Mouse (Mus musculus): ENCODE results near the gene Clec2d. TPM values are rescaled to one million over a fixed set of nuclear protein-coding genes. Genes with fewer than 3 reads are reported as not detected.
"Not testable (repeated sequence)": the region's sequence is repeated elsewhere in the genome, so short reads cannot be mapped to it uniquely, and the experiment has no call there.

Gene Clec2d
- polyA plus RNA-seq, 1 experiment from 2014 or later = not detected

GRCm38 (mm10) chr6:129171675-129172074 lies 8.7 kb upstream of the Clec2d start:
- Histone ChIP-seq H3K4me2 (ENCODE audit: low read length) (no peak overlapping the region), H3K9ac (ENCODE audit: low read length) (no peak overlapping the region), H3K27me3 (replicated peaks; ENCODE audit: control insufficient read depth, insufficient read depth, low read length) (no peaks in the 10 kb centered on the region), H3K4me1 (ENCODE audit: control insufficient read depth, insufficient read depth, low read length) (no peaks in the 10 kb centered on the region), H3K9me3 (replicated peaks; ENCODE audit: control insufficient read depth, low read length) (no peaks in the 10 kb centered on the region), H3K36me3 (ENCODE audit: control insufficient read depth, insufficient read depth, low read length) (no peaks in the 10 kb centered on the region), H3K27ac (ENCODE audit: low read depth, low read length) (no peak overlapping the region), H3K4me3 (ENCODE audit: low read depth, low read length) (no peak overlapping the region)
- WGBS = 100% methylated on average over 1 of the region's 1 CpGs
- DNase-seq (ENCODE audit: low spot score) = no peak
- no peak for ATAC-seq

GRCm38 (mm10) chr6:129174836-129175235 lies 5.6 kb upstream of the Clec2d start:
- Histone ChIP-seq H3K9me3 (replicated peaks; ENCODE audit: control insufficient read depth, low read length) (no peaks in the 10 kb centered on the region), H3K4me3 (ENCODE audit: low read depth, low read length) (no peak overlapping the region), H3K27me3 (replicated peaks; ENCODE audit: control insufficient read depth, insufficient read depth, low read length) (no peaks in the 10 kb centered on the region), H3K36me3 (ENCODE audit: control insufficient read depth, insufficient read depth, low read length) (no peaks in the 10 kb centered on the region), H3K4me2 (ENCODE audit: low read length) (no peak overlapping the region), H3K27ac (ENCODE audit: low read depth, low read length) (no peak overlapping the region), H3K9ac (ENCODE audit: low read length) (no peak overlapping the region), H3K4me1 (ENCODE audit: control insufficient read depth, insufficient read depth, low read length) (no peaks in the 10 kb centered on the region)
- DNase-seq (ENCODE audit: low spot score) (no peak), ATAC-seq (no peak)

- Histone ChIP-seq H3K27me3 (replicated peaks; ENCODE audit: control insufficient read depth, insufficient read depth, low read length) (no peaks in the 10 kb centered on the region), H3K4me3 (ENCODE audit: low read depth, low read length) (no peak overlapping the region), H3K9ac (ENCODE audit: low read length) (no peak overlapping the region), H3K36me3 (ENCODE audit: control insufficient read depth, insufficient read depth, low read length) (no peaks in the 10 kb centered on the region), H3K9me3 (replicated peaks; ENCODE audit: control insufficient read depth, low read length) (no peaks in the 10 kb centered on the region), H3K4me1 (ENCODE audit: control insufficient read depth, insufficient read depth, low read length) (no peaks in the 10 kb centered on the region), H3K27ac (ENCODE audit: low read depth, low read length) (no peak overlapping the region), H3K4me2 (ENCODE audit: low read length) (no peak overlapping the region)
- DNase-seq (ENCODE audit: low spot score) (no peak), ATAC-seq (no peak)
Measured at GRCm38 (mm10) chr6:129175612-129176011, 4.8 kb upstream of the Clec2d start.

- Histone ChIP-seq H3K36me3 (ENCODE audit: control insufficient read depth, insufficient read depth, low read length) (no peaks in the 10 kb centered on the region), H3K4me2 (ENCODE audit: low read length) (no peak overlapping the region), H3K9ac (ENCODE audit: low read length) (no peak overlapping the region), H3K27ac (ENCODE audit: low read depth, low read length) (no peak overlapping the region), H3K9me3 (replicated peaks; ENCODE audit: control insufficient read depth, low read length) (no peaks in the 10 kb centered on the region), H3K4me1 (ENCODE audit: control insufficient read depth, insufficient read depth, low read length) (no peaks in the 10 kb centered on the region), H3K27me3 (replicated peaks; ENCODE audit: control insufficient read depth, insufficient read depth, low read length) (no peaks in the 10 kb centered on the region), H3K4me3 (ENCODE audit: low read depth, low read length) (no peak overlapping the region)
- no peak for DNase-seq (ENCODE audit: low spot score)
- no peak for ATAC-seq
- 83% methylated on average over 1 of the region's 1 CpGs for WGBS
Measured at GRCm38 (mm10) chr6:129176621-129177020, 3.8 kb upstream of the Clec2d start.

- Histone ChIP-seq H3K9me3 (replicated peaks; ENCODE audit: control insufficient read depth, low read length) (no peaks in the 10 kb centered on the region), H3K27ac (ENCODE audit: low read depth, low read length) (no peak overlapping the region), H3K4me3 (ENCODE audit: low read depth, low read length) (no peak overlapping the region), H3K4me2 (ENCODE audit: low read length) (no peak overlapping the region), H3K9ac (ENCODE audit: low read length) (no peak overlapping the region), H3K27me3 (replicated peaks; ENCODE audit: control insufficient read depth, insufficient read depth, low read length) (no peaks in the 10 kb centered on the region), H3K4me1 (ENCODE audit: control insufficient read depth, insufficient read depth, low read length) (no peaks in the 10 kb centered on the region), H3K36me3 (ENCODE audit: control insufficient read depth, insufficient read depth, low read length) (no peaks in the 10 kb centered on the region)
- WGBS = 92% methylated on average over 2 of the region's 2 CpGs
- DNase-seq (ENCODE audit: low spot score) (no peak), ATAC-seq (no peak)
Measured at GRCm38 (mm10) chr6:129179281-129179680, 1.1 kb upstream of the Clec2d start.

GRCm38 (mm10) chr6:129179831-129180230 lies 584 bp upstream of the Clec2d start:
- not testable (repeated sequence) for DNase-seq (ENCODE audit: low spot score); H3K36me3 ChIP-seq (ENCODE audit: control insufficient read depth, insufficient read depth, low read length); H3K9ac ChIP-seq (ENCODE audit: low read length); H3K4me2 ChIP-seq (ENCODE audit: low read length); H3K4me3 ChIP-seq (ENCODE audit: low read depth, low read length); H3K9me3 ChIP-seq (replicated peaks; ENCODE audit: control insufficient read depth, low read length); H3K4me1 ChIP-seq (ENCODE audit: control insufficient read depth, insufficient read depth, low read length); H3K27ac ChIP-seq (ENCODE audit: low read depth, low read length); ATAC-seq; H3K27me3 ChIP-seq (replicated peaks; ENCODE audit: control insufficient read depth, insufficient read depth, low read length)
- 80% methylated on average over 1 of the region's 1 CpGs for WGBS

GRCm38 (mm10) chr6:129181249-129181648 lies 834 bp downstream of the Clec2d start:
- H3K36me3 ChIP-seq (ENCODE audit: control insufficient read depth, insufficient read depth, low read length) = no peaks in the 10 kb centered on the region
- peak overlapping the region; percentile 21 for H3K4me3 ChIP-seq (ENCODE audit: low read depth, low read length)
- ATAC-seq = no peak
- 7% methylated on average over 1 of the region's 1 CpGs for WGBS
- H3K27me3 ChIP-seq (replicated peaks; ENCODE audit: control insufficient read depth, insufficient read depth, low read length) = no peaks in the 10 kb centered on the region
- no peak for DNase-seq (ENCODE audit: low spot score)
- H3K9ac ChIP-seq (ENCODE audit: low read length) = peak overlapping the region; percentile 13; the same call in 1 of the 2 replicates
- H3K4me1 ChIP-seq (ENCODE audit: control insufficient read depth, insufficient read depth, low read length) = no peaks in the 10 kb centered on the region
- H3K4me2 ChIP-seq (ENCODE audit: low read length) = peak overlapping the region; percentile 45
- H3K9me3 ChIP-seq (replicated peaks; ENCODE audit: control insufficient read depth, low read length) = no peaks in the 10 kb centered on the region
- peak overlapping the region; percentile 46; the same call in 1 of the 2 replicates for H3K27ac ChIP-seq (ENCODE audit: low read depth, low read length)

GRCm38 (mm10) chr6:129181683-129182082 lies 1.3 kb downstream of the Clec2d start:
- Histone ChIP-seq H3K4me2 (ENCODE audit: low read length) (no peak overlapping the region), H3K9ac (ENCODE audit: low read length) (no peak overlapping the region), H3K4me3 (ENCODE audit: low read depth, low read length) (no peak overlapping the region), H3K36me3 (ENCODE audit: control insufficient read depth, insufficient read depth, low read length) (no peaks in the 10 kb centered on the region), H3K27ac (ENCODE audit: low read depth, low read length) (no peak overlapping the region), H3K9me3 (replicated peaks; ENCODE audit: control insufficient read depth, low read length) (no peaks in the 10 kb centered on the region), H3K27me3 (replicated peaks; ENCODE audit: control insufficient read depth, insufficient read depth, low read length) (no peaks in the 10 kb centered on the region), H3K4me1 (ENCODE audit: control insufficient read depth, insufficient read depth, low read length) (no peaks in the 10 kb centered on the region)
- ATAC-seq = no peak
- peak; percentile 2 for DNase-seq (ENCODE audit: low spot score)

GRCm38 (mm10) chr6:129182518-129182917 lies 2.1 kb downstream of the Clec2d start:
- Histone ChIP-seq H3K36me3 (ENCODE audit: control insufficient read depth, insufficient read depth, low read length) (no peaks in the 10 kb centered on the region), H3K9me3 (replicated peaks; ENCODE audit: control insufficient read depth, low read length) (no peaks in the 10 kb centered on the region), H3K4me1 (ENCODE audit: control insufficient read depth, insufficient read depth, low read length) (no peaks in the 10 kb centered on the region), H3K27ac (ENCODE audit: low read depth, low read length) (no peak overlapping the region), H3K27me3 (replicated peaks; ENCODE audit: control insufficient read depth, insufficient read depth, low read length) (no peaks in the 10 kb centered on the region), H3K4me3 (ENCODE audit: low read depth, low read length) (no peak overlapping the region), H3K4me2 (ENCODE audit: low read length) (no peak overlapping the region), H3K9ac (ENCODE audit: low read length) (no peak overlapping the region)
- ATAC-seq (no peak), DNase-seq (ENCODE audit: low spot score) (no peak)
- 64% methylated on average over 1 of the region's 1 CpGs for WGBS
